Mouse (Mus musculus) left cerebral cortex, adult 18-20 months (tissue): Measurements from ENCODE around the gene Fxr2. TPM values are rescaled to one million over a fixed set of nuclear protein-coding genes. Genes with fewer than 3 reads are reported as not detected.

Experiments
- microRNA-seq, 2 experiments: library from miRNA; unstranded; fragments of <30 nt; microRNA quantifications; one replicate each; pipeline ENCODE4 v1.2.0; 2021
- total RNA-seq, 2 experiments: library from RNA; stranded (reverse); gene quantifications; 2 replicates each; pipeline ENCODE4 v1.2.3; 2021

Gene Fxr2
- total RNA-seq, 2 experiments from 2014 or later = 148 TPM

Small RNA genes within 50 kb of the gene (microRNA-seq; reads per million reads assigned to microRNA genes)
- gene Mir1934 = 6.1 to 10.4 reads per million in 2 experiments
- 0 reads per million in 2 experiments for gene Mir467f

Other genes starting within 250 kb of the Fxr2 start
- gene Naa38, start 237.5 kb upstream of the Fxr2 start, total RNA-seq = 100 to 1,000 TPM; 117 to 120 TPM
- 10 to 100 TPM; 42.7 to 48.1 TPM for gene Cyb5d1, start 237.4 kb upstream of the Fxr2 start, total RNA-seq
- gene Tmem88, start 234.8 kb upstream of the Fxr2 start, total RNA-seq = 1 to 10 TPM; 3.4 to 3.7 TPM
- 10 to 100 TPM; 28.2 to 32.2 TPM for gene Kdm6b, start 219.3 kb upstream of the Fxr2 start, total RNA-seq
- 1 to 10 TPM; 2.2 to 3.7 TPM for gene Dnah2, start 83.9 kb upstream of the Fxr2 start, total RNA-seq
- 10 to 100 TPM; 51.9 to 65.6 TPM for gene Efnb3, start 72.8 kb upstream of the Fxr2 start, total RNA-seq
- gene Wrap53, start 52.7 kb upstream of the Fxr2 start, total RNA-seq = 10 to 100 TPM in 1 of 2 experiments, 1 to 10 TPM in 1; 9.2 to 10.7 TPM
- gene Trp53, start 52.6 kb upstream of the Fxr2 start, total RNA-seq = 10 to 100 TPM; 22.9 to 25.9 TPM
- gene Atp1b2, start 27.0 kb upstream of the Fxr2 start, total RNA-seq = 100 to 1,000 TPM; 392 to 424 TPM
- not detected for gene Shbg, start 15.1 kb upstream of the Fxr2 start, total RNA-seq
- gene Sat2, start 11.0 kb upstream of the Fxr2 start, total RNA-seq = 1 to 10 TPM; 8.5 to 9.5 TPM
- gene Sox15, start 22.3 kb downstream of the Fxr2 start, total RNA-seq = not detected
- 10 to 100 TPM; 47.5 to 58.2 TPM for gene Mpdu1, start 29.7 kb downstream of the Fxr2 start, total RNA-seq
- 10 to 100 TPM; 15.1 to 15.5 TPM for gene Cd68, start 33.2 kb downstream of the Fxr2 start, total RNA-seq
- 100 to 1,000 TPM; 289 to 295 TPM for gene Eif4a1, start 39.4 kb downstream of the Fxr2 start, total RNA-seq
- 10 to 100 TPM; 91.4 to 98.7 TPM for gene Senp3, start 49.1 kb downstream of the Fxr2 start, total RNA-seq
- 1 to 10 TPM; 1.6 to 2.9 TPM for gene Tnfsf13, start 52.8 kb downstream of the Fxr2 start, total RNA-seq
- gene Tnfsf12, start 62.9 kb downstream of the Fxr2 start, total RNA-seq = 10 to 100 TPM; 11.5 to 12.1 TPM
- 1 to 10 TPM; 1.7 to 4.1 TPM for gene Tnfsfm13, start 63.1 kb downstream of the Fxr2 start, total RNA-seq
- gene Polr2a, start 125.6 kb downstream of the Fxr2 start, total RNA-seq = 10 to 100 TPM; 44.2 to 46.2 TPM
- gene Slc35g3, start 129.0 kb downstream of the Fxr2 start, total RNA-seq = not detected
- gene Zbtb4, start 132.9 kb downstream of the Fxr2 start, total RNA-seq = 100 to 1,000 TPM; 146 to 156 TPM
- gene Chrnb1, start 163.0 kb downstream of the Fxr2 start, total RNA-seq = 1 to 10 TPM; 1.2 TPM
- 10 to 100 TPM; 17.1 to 18.5 TPM for gene Fgf11, start 168.9 kb downstream of the Fxr2 start, total RNA-seq
- gene Tmem102, start 172.6 kb downstream of the Fxr2 start, total RNA-seq = under 1 TPM in 1 of 2 experiments, not detected in 1; 0.26 TPM
- gene Gm39566, start 182.3 kb downstream of the Fxr2 start, total RNA-seq = not detected
- not detected for gene Spem2, start 185.5 kb downstream of the Fxr2 start, total RNA-seq
- not detected for gene Spem1, start 189.2 kb downstream of the Fxr2 start, total RNA-seq
- gene Nlgn2, start 204.8 kb downstream of the Fxr2 start, total RNA-seq = 100 to 1,000 TPM; 215 to 224 TPM
- 100 to 1,000 TPM; 120 to 143 TPM for gene Tmem256, start 205.5 kb downstream of the Fxr2 start, total RNA-seq
- 10 to 100 TPM; 15.6 to 17.7 TPM for gene Plscr3, start 213.4 kb downstream of the Fxr2 start, total RNA-seq
- gene Tnk1, start 225.7 kb downstream of the Fxr2 start, total RNA-seq = under 1 TPM in 1 of 2 experiments, not detected in 1; 0.14 TPM
- not detected for gene Tmem95, start 245.0 kb downstream of the Fxr2 start, total RNA-seq
- gene Kctd11, start 248.4 kb downstream of the Fxr2 start, total RNA-seq = 1 to 10 TPM; 1.2 to 1.4 TPM